Mouse (Mus musculus): Measurements from ENCODE around the gene Trp73. TPM values are rescaled to one million over a fixed set of nuclear protein-coding genes. Genes with fewer than 3 reads are reported as not detected.

Trp73 gene
- total and polyA plus RNA-seq, 3 experiments, result under 0.01 TPM; not detected in 2

DNA sequence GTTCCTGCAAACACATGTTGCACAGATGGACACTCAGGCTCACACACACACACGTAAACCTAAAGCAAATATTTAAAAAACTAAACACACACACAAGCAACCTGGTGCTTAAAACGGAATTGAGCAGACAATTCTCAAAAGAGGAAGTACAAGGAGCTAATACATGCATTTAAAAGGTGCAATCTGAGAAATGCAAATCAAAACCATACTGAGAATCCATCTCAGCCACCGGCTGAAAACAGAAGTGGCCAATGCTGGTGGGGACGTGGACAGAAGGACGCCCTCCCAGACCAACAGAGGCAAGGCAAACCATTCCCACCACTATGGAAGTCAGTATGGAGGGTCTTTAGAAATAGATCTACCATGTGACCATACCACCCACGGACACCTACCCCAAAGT is 16.5 kb downstream of the Trp73 start:
- TF ChIP-seq CTCF (IDR thresholded peaks at IDR 0.05; ENCODE audit: low read depth, low read length) (no peak), POLR2AphosphoS5 (IDR thresholded peaks at IDR 0.05; ENCODE audit: insufficient replicate concordance, low read depth, low read length) (no peak), GATA1 (IDR thresholded peaks at IDR 0.05; ENCODE audit: borderline replicate concordance, low read length) (no peak), TAL1 (conservative IDR thresholded peaks at IDR 0.05; ENCODE audit: low read depth, low read length) (no peak), GATA2 (IDR thresholded peaks at IDR 0.05; ENCODE audit: borderline replicate concordance, low read depth, low read length) (no peak)
- ATAC-seq (ENCODE audit: extremely low read depth, insufficient number of reproducible peaks, low FRiP score, poor library complexity, severe bottlenecking) (no peak), DNase-seq (ENCODE audit: low spot score) (no peak)
- Histone ChIP-seq H3K9me3 (replicated peaks) (peaks cover 14% of the 10 kb centered on the region), H3K27me3 (ENCODE audit: insufficient read depth, low read length) (no peaks in the 10 kb centered on the region), H3K36me3 (replicated peaks) (no peaks in the 10 kb centered on the region), H3K4me1 (ENCODE audit: insufficient read depth, low read depth, low read length) (no peaks in the 10 kb centered on the region), H3K4me3 (ENCODE audit: low read depth, low read length) (no peak overlapping the region)

DNA sequence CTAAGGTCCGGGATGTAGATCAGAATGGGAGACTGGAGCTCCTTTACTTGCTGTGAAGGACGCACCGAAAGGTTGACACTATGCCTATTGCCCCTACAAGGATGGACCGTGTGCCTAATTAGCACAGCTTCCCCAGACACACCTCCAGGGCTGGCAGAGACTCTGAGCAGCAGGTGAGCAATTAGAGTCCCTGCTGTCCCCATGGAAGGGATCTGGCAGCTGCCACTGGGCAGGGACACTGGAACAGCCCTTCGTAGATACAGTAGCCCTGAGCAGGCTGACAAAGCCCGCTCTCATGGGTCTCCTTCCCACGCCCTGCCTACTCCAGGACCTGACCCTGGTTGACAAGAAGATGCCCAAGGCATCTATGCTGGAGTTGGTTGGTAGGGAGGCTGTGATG is 17.6 kb downstream of the Trp73 start:
- H3K4me3 ChIP-seq (ENCODE audit: low read depth, low read length), result no peak overlapping the region
- TF ChIP-seq GATA1 (IDR thresholded peaks at IDR 0.05; ENCODE audit: borderline replicate concordance, low read length), result no peak
- TF ChIP-seq CTCF (IDR thresholded peaks at IDR 0.05; ENCODE audit: low read depth, low read length), result no peak
- no peak for TF ChIP-seq GATA2 (IDR thresholded peaks at IDR 0.05; ENCODE audit: borderline replicate concordance, low read depth, low read length)
- TF ChIP-seq POLR2AphosphoS5 (IDR thresholded peaks at IDR 0.05; ENCODE audit: insufficient replicate concordance, low read depth, low read length), result no peak
- TF ChIP-seq TAL1 (conservative IDR thresholded peaks at IDR 0.05; ENCODE audit: low read depth, low read length), result no peak
- peaks cover 16% of the 10 kb centered on the region for H3K9me3 ChIP-seq (replicated peaks)
- DNase-seq (ENCODE audit: low spot score) (no peak), ATAC-seq (ENCODE audit: extremely low read depth, insufficient number of reproducible peaks, low FRiP score, poor library complexity, severe bottlenecking) (no peak)
- no peaks in the 10 kb centered on the region for H3K36me3 ChIP-seq (replicated peaks)
- H3K27me3 ChIP-seq (ENCODE audit: insufficient read depth, low read length), result no peaks in the 10 kb centered on the region
- no peaks in the 10 kb centered on the region for H3K4me1 ChIP-seq (ENCODE audit: insufficient read depth, low read depth, low read length)

DNA sequence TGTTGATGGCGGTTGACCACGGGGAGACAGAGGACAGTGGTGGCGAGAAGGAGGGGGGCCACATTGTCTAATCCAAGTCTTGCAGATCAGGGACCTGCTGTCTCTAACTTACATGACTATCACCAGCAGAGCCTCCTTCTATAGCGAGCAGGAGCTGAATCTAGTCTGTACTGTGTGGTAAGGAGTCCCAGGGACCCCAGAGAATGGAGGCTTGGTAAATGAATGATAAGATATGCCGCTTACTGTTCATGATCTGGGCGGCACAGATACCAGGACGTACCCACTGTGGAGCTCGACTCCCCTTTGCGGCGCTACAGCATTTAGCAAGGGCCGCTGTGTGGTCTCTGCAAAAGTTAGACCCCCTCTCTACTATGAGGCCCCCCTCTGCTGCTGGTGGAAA is 18.2 kb downstream of the Trp73 start:
- Histone ChIP-seq H3K4me1 (ENCODE audit: insufficient read depth, low read depth, low read length) (no peaks in the 10 kb centered on the region), H3K27me3 (ENCODE audit: insufficient read depth, low read length) (no peaks in the 10 kb centered on the region), H3K36me3 (replicated peaks) (no peaks in the 10 kb centered on the region), H3K4me3 (ENCODE audit: low read depth, low read length) (no peak overlapping the region), H3K9me3 (replicated peaks) (peaks cover 20% of the 10 kb centered on the region)
- ATAC-seq (ENCODE audit: extremely low read depth, insufficient number of reproducible peaks, low FRiP score, poor library complexity, severe bottlenecking) (no peak), DNase-seq (ENCODE audit: low spot score) (no peak)
- TF ChIP-seq CTCF (IDR thresholded peaks at IDR 0.05; ENCODE audit: low read depth, low read length) (no peak), TAL1 (conservative IDR thresholded peaks at IDR 0.05; ENCODE audit: low read depth, low read length) (no peak)

GRCm38 (mm10) chr4:154119208-154119607 is 20.8 kb downstream of the Trp73 start:
- DNase-seq (ENCODE audit: low spot score), result no peak
- Histone ChIP-seq H3K4me3 (ENCODE audit: low read depth, low read length) (no peak overlapping the region), H3K27me3 (ENCODE audit: insufficient read depth, low read length) (no peaks in the 10 kb centered on the region), H3K9me3 (replicated peaks) (peaks cover 29% of the 10 kb centered on the region), H3K36me3 (replicated peaks) (no peaks in the 10 kb centered on the region), H3K4me1 (ENCODE audit: insufficient read depth, low read depth, low read length) (no peaks in the 10 kb centered on the region)
- no peak for ATAC-seq (ENCODE audit: extremely low read depth, insufficient number of reproducible peaks, low FRiP score, poor library complexity, severe bottlenecking)
- TF ChIP-seq POLR2AphosphoS5 (IDR thresholded peaks at IDR 0.05; ENCODE audit: insufficient replicate concordance, low read depth, low read length) (no peak), TAL1 (conservative IDR thresholded peaks at IDR 0.05; ENCODE audit: low read depth, low read length) (no peak), CTCF (IDR thresholded peaks at IDR 0.05; ENCODE audit: low read depth, low read length) (no peak), GATA1 (IDR thresholded peaks at IDR 0.05; ENCODE audit: borderline replicate concordance, low read length) (no peak), GATA2 (IDR thresholded peaks at IDR 0.05; ENCODE audit: borderline replicate concordance, low read depth, low read length) (no peak)

DNA sequence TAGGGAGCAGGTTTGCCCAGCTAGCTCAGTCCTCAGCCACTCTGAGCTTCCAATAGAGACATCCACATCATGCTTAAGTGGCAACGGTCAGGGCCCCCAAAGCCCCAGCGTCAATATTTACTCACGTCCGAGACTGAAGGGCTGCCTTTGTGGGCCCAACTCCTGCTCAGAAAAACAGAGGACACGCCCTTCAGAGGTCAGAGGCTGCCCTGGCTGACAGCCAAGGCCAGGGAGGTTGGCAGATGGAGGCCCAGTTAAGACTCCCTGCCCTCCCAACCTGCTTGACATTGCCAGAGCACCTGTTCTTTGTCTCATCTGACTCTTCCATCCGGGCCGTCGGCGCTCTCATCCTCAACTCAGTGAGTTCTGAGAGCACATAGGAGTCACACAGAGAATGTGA is 21.2 kb downstream of the Trp73 start:
- no peak for TF ChIP-seq GATA2 (IDR thresholded peaks at IDR 0.05; ENCODE audit: borderline replicate concordance, low read depth, low read length)
- no peak for TF ChIP-seq TAL1 (conservative IDR thresholded peaks at IDR 0.05; ENCODE audit: low read depth, low read length)
- no peak for TF ChIP-seq GATA1 (IDR thresholded peaks at IDR 0.05; ENCODE audit: borderline replicate concordance, low read length)
- no peak for TF ChIP-seq POLR2AphosphoS5 (IDR thresholded peaks at IDR 0.05; ENCODE audit: insufficient replicate concordance, low read depth, low read length)
- no peak for TF ChIP-seq CTCF (IDR thresholded peaks at IDR 0.05; ENCODE audit: low read depth, low read length)
- Histone ChIP-seq H3K4me1 (ENCODE audit: insufficient read depth, low read depth, low read length) (no peaks in the 10 kb centered on the region), H3K4me3 (ENCODE audit: low read depth, low read length) (no peak overlapping the region), H3K9me3 (replicated peaks) (peaks cover 29% of the 10 kb centered on the region), H3K36me3 (replicated peaks) (no peaks in the 10 kb centered on the region), H3K27me3 (ENCODE audit: insufficient read depth, low read length) (no peaks in the 10 kb centered on the region)
- DNase-seq (ENCODE audit: low spot score) (no peak), ATAC-seq (ENCODE audit: extremely low read depth, insufficient number of reproducible peaks, low FRiP score, poor library complexity, severe bottlenecking) (no peak)

DNA sequence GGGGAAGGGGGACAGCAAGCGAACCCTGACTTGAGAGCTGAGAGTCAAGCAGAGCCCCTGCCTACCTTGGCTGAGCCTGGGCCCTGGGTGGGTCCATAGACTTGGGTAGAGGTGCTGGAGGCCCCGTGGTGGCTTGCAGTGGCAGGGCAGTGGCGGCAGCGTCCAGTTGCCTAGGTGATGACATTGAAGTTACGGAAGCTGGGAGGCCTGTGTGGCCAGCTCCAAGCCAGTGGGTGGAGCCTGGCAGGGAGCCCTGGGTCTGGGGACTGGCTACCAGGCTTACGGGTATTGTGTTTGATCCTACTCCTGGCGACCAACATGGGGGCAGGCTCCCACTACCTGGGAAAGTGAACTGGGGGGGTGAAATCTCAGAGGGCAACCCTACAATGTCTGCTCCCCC is 23.6 kb downstream of the Trp73 start:
- Histone ChIP-seq H3K36me3 (replicated peaks) (no peaks in the 10 kb centered on the region), H3K4me3 (ENCODE audit: low read depth, low read length) (no peak overlapping the region), H3K9me3 (replicated peaks) (peaks cover 37% of the 10 kb centered on the region), H3K4me1 (ENCODE audit: insufficient read depth, low read depth, low read length) (no peaks in the 10 kb centered on the region), H3K27me3 (ENCODE audit: insufficient read depth, low read length) (no peaks in the 10 kb centered on the region)
- no peak for TF ChIP-seq POLR2AphosphoS5 (IDR thresholded peaks at IDR 0.05; ENCODE audit: insufficient replicate concordance, low read depth, low read length)
- TF ChIP-seq CTCF (IDR thresholded peaks at IDR 0.05; ENCODE audit: low read depth, low read length), result no peak
- TF ChIP-seq GATA1 (IDR thresholded peaks at IDR 0.05; ENCODE audit: borderline replicate concordance, low read length), result no peak
- TF ChIP-seq GATA2 (IDR thresholded peaks at IDR 0.05; ENCODE audit: borderline replicate concordance, low read depth, low read length), result no peak
- TF ChIP-seq TAL1 (conservative IDR thresholded peaks at IDR 0.05; ENCODE audit: low read depth, low read length), result no peak
- DNase-seq (ENCODE audit: low spot score) (no peak), ATAC-seq (ENCODE audit: extremely low read depth, insufficient number of reproducible peaks, low FRiP score, poor library complexity, severe bottlenecking) (no peak)

DNA sequence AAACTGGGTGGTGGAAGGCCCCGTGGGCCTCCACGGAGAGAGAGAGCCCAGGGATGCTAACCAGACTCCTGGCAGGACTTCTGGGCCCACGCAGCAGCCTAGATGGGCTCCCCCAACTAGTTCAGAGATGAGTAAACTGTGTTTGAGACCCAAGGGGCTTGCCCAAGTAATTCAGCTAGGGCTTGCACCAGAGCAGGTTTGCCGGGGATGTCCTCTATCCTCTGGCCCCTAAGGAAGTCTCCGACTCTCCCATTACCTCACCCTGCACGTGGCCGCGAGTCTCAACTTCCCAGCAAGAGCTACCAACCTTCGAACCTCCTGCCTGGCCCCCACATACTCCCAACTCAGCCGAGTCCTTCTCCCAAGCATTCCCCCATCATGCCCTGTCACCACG is 30.2 kb downstream of the Trp73 start:
- Histone ChIP-seq H3K36me3 (replicated peaks) (no peaks in the 10 kb centered on the region), H3K9me3 (replicated peaks) (peaks cover 67% of the 10 kb centered on the region), H3K4me1 (ENCODE audit: insufficient read depth, low read depth, low read length) (no peaks in the 10 kb centered on the region), H3K27me3 (ENCODE audit: insufficient read depth, low read length) (no peaks in the 10 kb centered on the region; the same call in 1 of the 2 replicates), H3K4me3 (ENCODE audit: low read depth, low read length) (no peak overlapping the region)
- no peak for ATAC-seq (ENCODE audit: extremely low read depth, insufficient number of reproducible peaks, low FRiP score, poor library complexity, severe bottlenecking)
- no peak for DNase-seq (ENCODE audit: low spot score)
- TF ChIP-seq TAL1 (conservative IDR thresholded peaks at IDR 0.05; ENCODE audit: low read depth, low read length) (no peak), CTCF (IDR thresholded peaks at IDR 0.05; ENCODE audit: low read depth, low read length) (no peak), GATA1 (IDR thresholded peaks at IDR 0.05; ENCODE audit: borderline replicate concordance, low read length) (no peak), GATA2 (IDR thresholded peaks at IDR 0.05; ENCODE audit: borderline replicate concordance, low read depth, low read length) (no peak), POLR2AphosphoS5 (IDR thresholded peaks at IDR 0.05; ENCODE audit: insufficient replicate concordance, low read depth, low read length) (no peak)
